Mouse (Mus musculus) bone marrow macrophage, adult 2 months (primary cell): ENCODE measurements around the gene Zfp160.

ENCODE experiments used
- CTCF ChIP-seq: IDR thresholded peaks from 2 replicates; pipeline ENCODE4 v1.5.1; 2012; ENCODE audit warnings: low read depth, mild to moderate bottlenecking, low read length, moderate library complexity
- POLR2A ChIP-seq: IDR thresholded peaks from 2 replicates; pipeline ENCODE4 v1.6.1; 2012; ENCODE audit warnings: mild to moderate bottlenecking, low read depth, low read length, borderline replicate concordance

GRCm38 (mm10) chr17:20965421-20965820, 43.3 kb upstream of the Zfp160 start:
- TF ChIP-seq CTCF (no peak), POLR2A (no peak)
